Mouse (Mus musculus) MEL (cell line): Measurements from ENCODE around the gene Akr1c13. TPM values are rescaled to one million over a fixed set of nuclear protein-coding genes. Genes with fewer than 3 reads are reported as not detected.

ENCODE experiments used
- DNase-seq: peaks from one replicate; pipeline ENCODE4 v3.0.0; 2011; ENCODE audit warnings: low read depth, low spot score
- H3K27ac ChIP-seq: 2 replicates; pipeline ENCODE4 v1.5.1; 2012; ENCODE audit warnings: low read depth, mild to moderate bottlenecking, control low read depth, low read length, moderate library complexity; ENCODE audit not compliant: control insufficient read depth
- H3K27me3 ChIP-seq, 2 experiments: fragments of 150-350 bp in 1 of 2; sonication (generic) in 1 of 2; 2 replicates each; pipeline ENCODE4 v1.6.1; 2012; ENCODE audit warnings: low read length in 2 of 2, mild to moderate bottlenecking in 2 of 2, improper control_type of control experiment in 1 of 2, moderate library complexity in 1 of 2; ENCODE audit not compliant: insufficient read depth in 2 of 2, control insufficient read depth in 1 of 2
- H3K36me3 ChIP-seq, 2 experiments: 2 replicates each; pipeline ENCODE4 v1.6.1; 2012 to 2014; ENCODE audit warnings: low read length in 2 of 2, improper control_type of control experiment in 1 of 2, inconsistent platforms in 1 of 2, mild to moderate bottlenecking in 1 of 2; ENCODE audit not compliant: insufficient read depth in 2 of 2, control insufficient read depth in 1 of 2
- H3K4me1 ChIP-seq, 2 experiments: fragments of 150-350 bp in 1 of 2; sonication (generic) in 1 of 2; 2 replicates each; pipeline ENCODE4 v1.6.1; 2012; ENCODE audit warnings: low read length in 2 of 2, improper control_type of control experiment in 1 of 2, mild to moderate bottlenecking in 1 of 2; ENCODE audit not compliant: insufficient read depth in 2 of 2, control insufficient read depth in 1 of 2
- H3K4me3 ChIP-seq, 2 experiments: fragments of 150-350 bp in 1 of 2; sonication (generic) in 1 of 2; 2 replicates each; pipeline ENCODE4 v1.5.1; 2012; ENCODE audit warnings: low read depth in 2 of 2, low read length in 2 of 2, mild to moderate bottlenecking in 2 of 2, moderate library complexity in 2 of 2, control low read depth in 1 of 2, improper control_type of control experiment in 1 of 2; ENCODE audit not compliant: control insufficient read depth in 1 of 2, insufficient read depth in 1 of 2
- H3K79me2 ChIP-seq: 2 replicates; pipeline ENCODE4 v1.6.1; 2012; ENCODE audit warnings: mild to moderate bottlenecking, low read length, moderate library complexity; ENCODE audit not compliant: control insufficient read depth, poor library complexity, insufficient read depth
- H3K9ac ChIP-seq: 2 replicates; pipeline ENCODE4 v1.6.1; 2012; ENCODE audit warnings: low read depth, mild to moderate bottlenecking, control low read depth, low read length, moderate library complexity; ENCODE audit not compliant: control insufficient read depth, poor library complexity, severe bottlenecking
- H3K9me3 ChIP-seq: fragments of 150-350 bp; sonication (generic); replicated peaks from 2 replicates; pipeline ENCODE4 v1.6.1; 2012; ENCODE audit warnings: mild to moderate bottlenecking, low read length, improper control_type of control experiment, moderate library complexity; ENCODE audit not compliant: insufficient read depth
- CHD1 ChIP-seq: IDR thresholded peaks from 2 replicates; pipeline ENCODE4 v1.6.1; 2012; ENCODE audit warnings: low read depth, mild to moderate bottlenecking, inconsistent platforms, low read length, improper control_type of control experiment
- CHD2 ChIP-seq: IDR thresholded peaks from 2 replicates; pipeline ENCODE4 v1.6.1; 2011; ENCODE audit warnings: low read length, improper control_type of control experiment
- E2F4 ChIP-seq: IDR thresholded peaks from 2 replicates; pipeline ENCODE4 v1.6.1; 2011; ENCODE audit warnings: low read depth, low read length, improper control_type of control experiment, borderline replicate concordance
- ELF1 ChIP-seq: IDR thresholded peaks from 2 replicates; pipeline ENCODE4 v1.6.1; 2014; ENCODE audit warnings: low read depth, mild to moderate bottlenecking, inconsistent platforms, low read length, improper control_type of control experiment, moderate library complexity
- EP300 ChIP-seq, 2 experiments: IDR thresholded peaks; 2 replicates each; pipeline ENCODE4 v1.6.1; 2011; ENCODE audit warnings: improper control_type of control experiment in 2 of 2, low read length in 2 of 2, low read depth in 1 of 2, mild to moderate bottlenecking in 1 of 2
- GABPA ChIP-seq: IDR thresholded peaks from 2 replicates; pipeline ENCODE4 v1.6.1; 2012; ENCODE audit warnings: low read depth, mild to moderate bottlenecking, inconsistent platforms, low read length, improper control_type of control experiment, moderate library complexity
- HCFC1 ChIP-seq: IDR thresholded peaks from 2 replicates; pipeline ENCODE4 v1.6.1; 2012; ENCODE audit warnings: low read depth, mild to moderate bottlenecking, inconsistent platforms, low read length, improper control_type of control experiment, moderate library complexity
- JUND ChIP-seq: IDR thresholded peaks from 2 replicates; pipeline ENCODE4 v1.6.1; 2011; ENCODE audit warnings: low read depth, mild to moderate bottlenecking, improper control_type of control experiment, low read length
- MAX ChIP-seq: IDR thresholded peaks from 2 replicates; pipeline ENCODE4 v1.6.1; 2011; ENCODE audit warnings: low read length, improper control_type of control experiment
- MXI1 ChIP-seq: IDR thresholded peaks from 2 replicates; pipeline ENCODE4 v1.6.1; 2011; ENCODE audit warnings: mild to moderate bottlenecking, low read depth, low read length, improper control_type of control experiment
- NELFE ChIP-seq: IDR thresholded peaks from 2 replicates; pipeline ENCODE4 v1.6.1; 2011; ENCODE audit warnings: low read depth, low read length, improper control_type of control experiment
- NRF1 ChIP-seq: IDR thresholded peaks from 2 replicates; pipeline ENCODE4 v1.6.1; 2014; ENCODE audit warnings: low read depth, mild to moderate bottlenecking, inconsistent platforms, low read length, improper control_type of control experiment, moderate library complexity; ENCODE audit not compliant: poor library complexity, insufficient read depth, severe bottlenecking
- POLR2A ChIP-seq, 2 experiments: IDR thresholded peaks; 2 replicates each; pipeline ENCODE4 v1.6.1; 2011 to 2012; ENCODE audit warnings: low read length in 2 of 2, mild to moderate bottlenecking in 2 of 2, control low read depth in 1 of 2, improper control_type of control experiment in 1 of 2, low read depth in 1 of 2, moderate library complexity in 1 of 2; ENCODE audit not compliant: control insufficient read depth in 1 of 2, insufficient read depth in 1 of 2, poor library complexity in 1 of 2
- POLR2AphosphoS5 ChIP-seq: IDR thresholded peaks from 2 replicates; pipeline ENCODE4 v1.6.1; 2012; ENCODE audit warnings: low read depth, borderline replicate concordance, mild to moderate bottlenecking, inconsistent platforms, low read length, moderate library complexity, mixed read lengths
- RCOR1 ChIP-seq: IDR thresholded peaks from 2 replicates; pipeline ENCODE4 v1.6.1; 2012; ENCODE audit warnings: low read depth, mild to moderate bottlenecking, inconsistent platforms, low read length, improper control_type of control experiment
- SIN3A ChIP-seq: IDR thresholded peaks from 2 replicates; pipeline ENCODE4 v1.6.1; 2012; ENCODE audit warnings: low read length, improper control_type of control experiment, inconsistent platforms
- SMC3 ChIP-seq: IDR thresholded peaks from 2 replicates; pipeline ENCODE4 v1.6.1; 2011; ENCODE audit warnings: low read depth, low read length, improper control_type of control experiment
- TAL1 ChIP-seq: IDR thresholded peaks from 2 replicates; pipeline ENCODE4 v1.6.1; 2012; ENCODE audit warnings: mild to moderate bottlenecking, inconsistent platforms, low read length, moderate library complexity, mixed read lengths
- TBP ChIP-seq: IDR thresholded peaks from 2 replicates; pipeline ENCODE4 v1.8.0; 2011; ENCODE audit warnings: low read depth, low read length, improper control_type of control experiment
- USF2 ChIP-seq, 2 experiments: IDR thresholded peaks; 2 replicates each; pipeline ENCODE4 v1.6.1; 2011 to 2012; ENCODE audit warnings: improper control_type of control experiment in 2 of 2, low read length in 2 of 2, borderline replicate concordance in 1 of 2, inconsistent platforms in 1 of 2, low read depth in 1 of 2, mild to moderate bottlenecking in 1 of 2; ENCODE audit not compliant: insufficient read depth in 1 of 2
- ZKSCAN1 ChIP-seq: IDR thresholded peaks from 2 replicates; pipeline ENCODE4 v1.6.1; 2012; ENCODE audit warnings: low read depth, mild to moderate bottlenecking, inconsistent platforms, low read length, improper control_type of control experiment, moderate library complexity
- polyA plus RNA-seq, 2 experiments: library from polyadenylated mRNA; stranded (reverse) in 1 of 2; unstranded in 1 of 2; fragments of >175 nt in 1 of 2; fragments of >200 nt in 1 of 2; gene quantifications; 2 replicates each; pipeline versions ENCODE4 v1.2.1 to v1.2.4; 2012; ENCODE audit warnings: low replicate concordance in 2 of 2, low read depth in 1 of 2; ENCODE audit not compliant: insufficient read length in 2 of 2, insufficient read depth in 1 of 2, missing spikeins in 1 of 2
- total RNA-seq: library from RNA; depleted of rRNA; stranded (reverse); fragments of 300-350 nt; gene quantifications from 2 replicates; pipeline ENCODE4 v1.2.3, GENCODE M21; 2012; rRNA removed

Gene Akr1c13
- total RNA-seq (13.0 and 13.3 TPM in 2 replicates), polyA plus RNA-seq (1 to 10 TPM in 1 of 2 experiments, not detected in 1; 5.5 TPM)

GRCm38 (mm10) chr13:4190904-4191303, at the start of gene Akr1c13:
TSS of gene Akr1c13 (plus strand) at chr13:4191150.
- peak; percentile 82 for DNase-seq

GRCm38 (mm10) chr13:4144261-4144660, 46.7 kb upstream of the Akr1c13 start:
- Histone ChIP-seq H3K79me2 (no peaks in the 10 kb centered on the region), H3K9me3 (no peaks in the 10 kb centered on the region), H3K4me1 (no peaks in the 10 kb centered on the region), H3K27ac (no peak overlapping the region), H3K9ac (no peak overlapping the region), H3K36me3 (no peaks in the 10 kb centered on the region), H3K27me3 (no peaks in the 10 kb centered on the region; a peak in 1 of 4 replicates), H3K4me3 (no peak overlapping the region)
- TF ChIP-seq SMC3 (no peak), POLR2AphosphoS5 (no peak), MXI1 (no peak), CHD1 (no peak), JUND (no peak), TAL1 (no peak), CHD2 (no peak), E2F4 (no peak), ELF1 (no peak), POLR2A (IDR thresholded peaks at IDR 0.05; ENCODE audit: control insufficient read depth in 1 of 2, insufficient read depth in 1 of 2, low read depth in 1 of 2, low read length in 2 of 2, poor library complexity in 1 of 2) (no peak), RCOR1 (no peak)
- DNase-seq: no peak

More at GRCm38 (mm10) chr13:4190904-4191303, at the start of gene Akr1c13:
- TF ChIP-seq NRF1: no peak
- TF ChIP-seq ZKSCAN1: no peak
- peak; percentile 52; the same call in 1 of the 2 replicates for TF ChIP-seq ELF1
- TF ChIP-seq CHD2: no peak
- peak; percentile 50 for TF ChIP-seq HCFC1
- TF ChIP-seq TBP: no peak
- 0 out of 2 replicates have a peak, but pooled peaks have one; percentile 21 for TF ChIP-seq NELFE
- no peak for TF ChIP-seq GABPA
- 0 out of 4 replicates have a peak, but pooled peaks of 1 of the 2 experiments have one; percentile 31 for TF ChIP-seq POLR2A (IDR thresholded peaks at IDR 0.05; ENCODE audit: control insufficient read depth in 1 of 2, insufficient read depth in 1 of 2, low read depth in 1 of 2, low read length in 2 of 2, poor library complexity in 1 of 2)
- no peak for TF ChIP-seq EP300 (IDR thresholded peaks at IDR 0.05; ENCODE audit: low read depth in 1 of 2, low read length in 2 of 2)
- TF ChIP-seq MXI1: no peak
- TF ChIP-seq USF2 (IDR thresholded peaks at IDR 0.05; ENCODE audit: borderline replicate concordance in 1 of 2, insufficient read depth in 1 of 2, low read depth in 1 of 2, low read length in 2 of 2): no peak
- no peak for TF ChIP-seq POLR2AphosphoS5
- TF ChIP-seq MAX: no peak
- TF ChIP-seq TAL1: no peak
- no peak for TF ChIP-seq SIN3A
- Histone ChIP-seq H3K27ac (no peak within 1 kb of the TSS; the same call in 1 of the 2 replicates), H3K4me3 (peak within 1 kb of the TSS; percentile 35 to 41), H3K4me1 (no peaks in the 10 kb centered on the region; a peak in 1 of 4 replicates), H3K36me3 (peaks cover 0 to 2% of the 10 kb centered on the region in 2 experiments; a peak in 1 of 4 replicates), H3K27me3 (no peaks in the 10 kb centered on the region), H3K79me2 (no peaks in the 10 kb centered on the region), H3K9ac (peak within 1 kb of the TSS; percentile 17; the same call in 1 of the 2 replicates), H3K9me3 (no peaks in the 10 kb centered on the region)
